Mouse (Mus musculus): ENCODE results near the gene Tbxas1. TPM values are rescaled to one million over a fixed set of nuclear protein-coding genes. Genes with fewer than 3 reads are reported as not detected.

Gene Tbxas1
- polyA plus RNA-seq, 1 experiment from 2014 or later = 1.7 TPM

- H3K4me2 ChIP-seq (replicated peaks) = no peak overlapping the region
- H3K4me1 ChIP-seq = no peaks in the 10 kb centered on the region
- H3K27me3 ChIP-seq = no peaks in the 10 kb centered on the region
- H3K36me3 ChIP-seq = no peaks in the 10 kb centered on the region
- no peak overlapping the region for H3K27ac ChIP-seq
- H3K9me3 ChIP-seq (replicated peaks) = no peaks in the 10 kb centered on the region
- ATAC-seq (ENCODE audit: low FRiP score) = no peak
- no peak overlapping the region for H3K4me3 ChIP-seq
- WGBS = 95% methylated on average over 14 of the region's 14 CpGs
- no peak overlapping the region for H3K9ac ChIP-seq
Measured at GRCm38 (mm10) chr6:38919135-38919740, 44.0 kb downstream of the Tbxas1 start.

- ATAC-seq (ENCODE audit: low FRiP score) = no peak
- Histone ChIP-seq H3K36me3 (no peaks in the 10 kb centered on the region), H3K4me1 (no peaks in the 10 kb centered on the region), H3K9me3 (replicated peaks) (no peaks in the 10 kb centered on the region), H3K4me2 (replicated peaks) (no peak overlapping the region), H3K9ac (no peak overlapping the region), H3K27me3 (no peaks in the 10 kb centered on the region), H3K4me3 (no peak overlapping the region), H3K27ac (no peak overlapping the region)
- WGBS = 79% methylated on average over 6 of the region's 6 CpGs
Measured at GRCm38 (mm10) chr6:38920141-38920540, 44.9 kb downstream of the Tbxas1 start.

- H3K27me3 ChIP-seq = no peaks in the 10 kb centered on the region
- H3K4me3 ChIP-seq = no peak overlapping the region
- H3K9me3 ChIP-seq (replicated peaks) = no peaks in the 10 kb centered on the region
- no peak overlapping the region for H3K9ac ChIP-seq
- H3K4me1 ChIP-seq = no peaks in the 10 kb centered on the region
- WGBS = 82% methylated on average over 17 of the region's 17 CpGs
- no peak overlapping the region for H3K4me2 ChIP-seq (replicated peaks)
- ATAC-seq (ENCODE audit: low FRiP score) = no peak
- no peaks in the 10 kb centered on the region for H3K36me3 ChIP-seq
- no peak overlapping the region for H3K27ac ChIP-seq
Measured at GRCm38 (mm10) chr6:38921095-38921809, 46.0 kb downstream of the Tbxas1 start.

GRCm38 (mm10) chr6:38921810-38922116, 46.6 kb downstream of the Tbxas1 start:
- Histone ChIP-seq H3K9ac (no peak overlapping the region), H3K27me3 (no peaks in the 10 kb centered on the region), H3K4me2 (replicated peaks) (no peak overlapping the region), H3K9me3 (replicated peaks) (no peaks in the 10 kb centered on the region), H3K4me1 (no peaks in the 10 kb centered on the region), H3K36me3 (no peaks in the 10 kb centered on the region), H3K4me3 (no peak overlapping the region), H3K27ac (no peak overlapping the region)
- no peak for ATAC-seq (ENCODE audit: low FRiP score)
- WGBS = 92% methylated on average over 8 of the region's 8 CpGs

- H3K27ac ChIP-seq = no peak overlapping the region
- no peak overlapping the region for H3K4me2 ChIP-seq (replicated peaks)
- H3K9ac ChIP-seq = no peak overlapping the region
- no peak for ATAC-seq (ENCODE audit: low FRiP score)
- H3K9me3 ChIP-seq (replicated peaks) = no peaks in the 10 kb centered on the region
- no peaks in the 10 kb centered on the region for H3K4me1 ChIP-seq
- no peak overlapping the region for H3K4me3 ChIP-seq
- WGBS = 62% methylated on average over 2 of the region's 2 CpGs
- H3K36me3 ChIP-seq = no peaks in the 10 kb centered on the region
- H3K27me3 ChIP-seq = no peaks in the 10 kb centered on the region
Measured at GRCm38 (mm10) chr6:38922517-38922916, 47.3 kb downstream of the Tbxas1 start.

GRCm38 (mm10) chr6:38923450-38923849, 48.2 kb downstream of the Tbxas1 start:
- no peak overlapping the region for H3K27ac ChIP-seq
- H3K4me3 ChIP-seq = no peak overlapping the region
- H3K4me2 ChIP-seq (replicated peaks) = no peak overlapping the region
- no peak overlapping the region for H3K9ac ChIP-seq
- H3K4me1 ChIP-seq = no peaks in the 10 kb centered on the region
- no peaks in the 10 kb centered on the region for H3K27me3 ChIP-seq
- no peaks in the 10 kb centered on the region for H3K9me3 ChIP-seq (replicated peaks)
- WGBS = 90% methylated on average over 4 of the region's 4 CpGs
- no peak for ATAC-seq (ENCODE audit: low FRiP score)
- no peaks in the 10 kb centered on the region for H3K36me3 ChIP-seq

GRCm38 (mm10) chr6:38923870-38924817, 48.9 kb downstream of the Tbxas1 start:
- Histone ChIP-seq H3K36me3 (no peaks in the 10 kb centered on the region), H3K4me1 (no peaks in the 10 kb centered on the region), H3K27me3 (no peaks in the 10 kb centered on the region), H3K4me2 (replicated peaks) (no peak overlapping the region), H3K9ac (no peak overlapping the region), H3K4me3 (no peak overlapping the region), H3K9me3 (replicated peaks) (no peaks in the 10 kb centered on the region), H3K27ac (no peak overlapping the region)
- WGBS = 90% methylated on average over 18 of the region's 18 CpGs
- ATAC-seq (ENCODE audit: low FRiP score) = no peak

GRCm38 (mm10) chr6:38925719-38926118, 50.5 kb downstream of the Tbxas1 start:
- 44% methylated on average over 7 of the region's 7 CpGs for WGBS
- no peak overlapping the region for H3K9ac ChIP-seq
- no peak for ATAC-seq (ENCODE audit: low FRiP score)
- no peaks in the 10 kb centered on the region for H3K9me3 ChIP-seq (replicated peaks)
- no peaks in the 10 kb centered on the region for H3K4me1 ChIP-seq
- H3K4me2 ChIP-seq (replicated peaks) = peak overlapping the region; percentile 32
- no peak overlapping the region for H3K27ac ChIP-seq
- no peaks in the 10 kb centered on the region for H3K27me3 ChIP-seq
- H3K4me3 ChIP-seq = no peak overlapping the region
- no peaks in the 10 kb centered on the region for H3K36me3 ChIP-seq

GRCm38 (mm10) chr6:38926135-38926962, 51.1 kb downstream of the Tbxas1 start:
- Histone ChIP-seq H3K27ac (no peak overlapping the region), H3K4me2 (replicated peaks) (peak overlapping the region; percentile 32), H3K9me3 (replicated peaks) (no peaks in the 10 kb centered on the region), H3K4me1 (no peaks in the 10 kb centered on the region), H3K4me3 (no peak overlapping the region), H3K27me3 (no peaks in the 10 kb centered on the region), H3K9ac (no peak overlapping the region), H3K36me3 (no peaks in the 10 kb centered on the region)
- peak; percentile 46; the same call in 1 of the 2 replicates for ATAC-seq (ENCODE audit: low FRiP score)
- WGBS = 54% methylated on average over 28 of the region's 28 CpGs

GRCm38 (mm10) chr6:38926963-38927361, 51.8 kb downstream of the Tbxas1 start:
- H3K9ac ChIP-seq = no peak overlapping the region
- no peaks in the 10 kb centered on the region for H3K9me3 ChIP-seq (replicated peaks)
- H3K4me3 ChIP-seq = no peak overlapping the region
- no peaks in the 10 kb centered on the region for H3K36me3 ChIP-seq
- H3K4me2 ChIP-seq (replicated peaks) = no peak overlapping the region; the same call in 1 of the 2 replicates
- ATAC-seq (ENCODE audit: low FRiP score) = no peak
- H3K27ac ChIP-seq = no peak overlapping the region; the same call in 1 of the 2 replicates
- H3K27me3 ChIP-seq = no peaks in the 10 kb centered on the region
- 64% methylated on average over 13 of the region's 13 CpGs for whole genome bisulfite sequencing
- H3K4me1 ChIP-seq = no peaks in the 10 kb centered on the region

GRCm38 (mm10) chr6:38928489-38928888, 53.3 kb downstream of the Tbxas1 start:
- H3K4me1 ChIP-seq = no peaks in the 10 kb centered on the region
- H3K27me3 ChIP-seq = no peaks in the 10 kb centered on the region
- H3K36me3 ChIP-seq = no peaks in the 10 kb centered on the region
- H3K4me2 ChIP-seq (replicated peaks) = no peak overlapping the region
- H3K9me3 ChIP-seq (replicated peaks) = peaks cover 6% of the 10 kb centered on the region; the same call in 1 of the 2 replicates
- no peak overlapping the region for H3K27ac ChIP-seq
- H3K4me3 ChIP-seq = no peak overlapping the region
- no peak for ATAC-seq (ENCODE audit: low FRiP score)
- whole genome bisulfite sequencing = 79% methylated on average over 3 of the region's 3 CpGs
- no peak overlapping the region for H3K9ac ChIP-seq

GRCm38 (mm10) chr6:38936009-38936408, 60.8 kb downstream of the Tbxas1 start:
- H3K27me3 ChIP-seq = no peaks in the 10 kb centered on the region
- H3K9ac ChIP-seq = no peak overlapping the region
- H3K9me3 ChIP-seq (replicated peaks) = peaks cover 6% of the 10 kb centered on the region; the same call in 1 of the 2 replicates
- no peaks in the 10 kb centered on the region for H3K36me3 ChIP-seq
- no peak overlapping the region for H3K4me3 ChIP-seq
- 84% methylated on average over 2 of the region's 2 CpGs for WGBS
- no peak overlapping the region for H3K4me2 ChIP-seq (replicated peaks)
- no peak overlapping the region for H3K27ac ChIP-seq
- no peak for ATAC-seq (ENCODE audit: low FRiP score)
- H3K4me1 ChIP-seq = no peaks in the 10 kb centered on the region
